Mouse (Mus musculus) myocyte (in vitro differentiated cells): ENCODE results near the gene Ezh1. TPM values are rescaled to one million over a fixed set of nuclear protein-coding genes. Genes with fewer than 3 reads are reported as not detected.

ENCODE experiments used
- H3K27me3 ChIP-seq: one replicate; pipeline ENCODE4 v1.6.1; 2011; ENCODE audit not compliant: control insufficient read depth, insufficient read depth, insufficient read length
- H3K36me3 ChIP-seq: one replicate; pipeline ENCODE4 v1.6.1; 2011; ENCODE audit not compliant: control insufficient read depth, insufficient read depth
- H3K4me2 ChIP-seq: one replicate; pipeline ENCODE4 v1.6.1; 2011; ENCODE audit warnings: low read depth, control low read depth
- H3K4me3 ChIP-seq: one replicate; pipeline ENCODE4 v1.5.1; 2011; ENCODE audit warnings: mild to moderate bottlenecking, control low read depth, moderate library complexity
- H3K79me2 ChIP-seq: one replicate; pipeline ENCODE4 v1.6.1; 2011; ENCODE audit not compliant: control insufficient read depth, insufficient read depth
- H3ac ChIP-seq: one replicate; pipeline ENCODE4 v1.6.1; 2011; ENCODE audit not compliant: control insufficient read depth, insufficient read length
- CEBPB ChIP-seq: IDR thresholded peaks from 2 replicates; pipeline ENCODE4 v1.6.1; 2011; ENCODE audit warnings: mild to moderate bottlenecking, moderate library complexity; ENCODE audit not compliant: poor library complexity, insufficient read depth, severe bottlenecking
- E2F4 ChIP-seq: IDR thresholded peaks from one replicate; pipeline ENCODE4 v1.6.1; 2011; ENCODE audit warnings: mild to moderate bottlenecking, control low read depth, moderate library complexity; ENCODE audit not compliant: insufficient read depth
- MAX ChIP-seq: IDR thresholded peaks from one replicate; pipeline ENCODE4 v1.6.1; 2011; ENCODE audit warnings: low read depth, mild to moderate bottlenecking, control low read depth
- MYOD1 ChIP-seq, 3 experiments: IDR thresholded peaks; one replicate each; pipeline ENCODE4 v1.6.1; 2011; ENCODE audit warnings: control low read depth in 2 of 3, low read depth in 2 of 3, mild to moderate bottlenecking in 2 of 3, moderate library complexity in 1 of 3; ENCODE audit not compliant: insufficient read length in 2 of 3, control insufficient read depth in 1 of 3
- MYOG ChIP-seq, 3 experiments: IDR thresholded peaks; one replicate each; pipeline ENCODE4 v1.6.1; 2011; ENCODE audit warnings: control low read depth in 2 of 3, low read depth in 2 of 3, mild to moderate bottlenecking in 2 of 3; ENCODE audit not compliant: insufficient read length in 2 of 3, control insufficient read depth in 1 of 3, insufficient read depth in 1 of 3
- POLR2A ChIP-seq: IDR thresholded peaks from one replicate; pipeline ENCODE4 v1.6.1; 2011; ENCODE audit warnings: low read depth, mild to moderate bottlenecking, control low read depth, moderate library complexity; ENCODE audit not compliant: insufficient read length
- POLR2AphosphoS2 ChIP-seq: IDR thresholded peaks from one replicate; pipeline ENCODE4 v1.6.1; 2011; ENCODE audit warnings: low read depth, control low read depth; ENCODE audit not compliant: insufficient read length
- REST ChIP-seq: IDR thresholded peaks from one replicate; pipeline ENCODE4 v1.6.1; 2011; ENCODE audit warnings: mild to moderate bottlenecking, control low read depth, moderate library complexity; ENCODE audit not compliant: insufficient read depth, insufficient read length
- SRF ChIP-seq: IDR thresholded peaks from one replicate; pipeline ENCODE4 v1.6.1; 2011; ENCODE audit warnings: low read depth; ENCODE audit not compliant: control insufficient read depth, insufficient read length
- TCF12 ChIP-seq: IDR thresholded peaks from one replicate; pipeline ENCODE4 v1.6.1; 2011; ENCODE audit warnings: mild to moderate bottlenecking, control low read depth; ENCODE audit not compliant: poor library complexity, insufficient read depth, severe bottlenecking
- TCF3 ChIP-seq: IDR thresholded peaks from one replicate; pipeline ENCODE4 v1.6.1; 2011; ENCODE audit warnings: low read depth, control low read depth; ENCODE audit not compliant: insufficient read length
- USF1 ChIP-seq: IDR thresholded peaks from one replicate; pipeline ENCODE4 v1.6.1; 2011; ENCODE audit warnings: low read depth, mild to moderate bottlenecking, control low read depth, moderate library complexity
- polyA plus RNA-seq: library from polyadenylated mRNA; unstranded; fragments of >200 nt; fragmentation: generic; extraction: Trizol; gene quantifications from one replicate; pipeline ENCODE4 v1.2.1, GENCODE M21; 2012; ENCODE audit warnings: missing spikeins

The Ezh1 gene
- polyA plus RNA-seq, 1 experiment: 13.7 TPM

GRCm38 (mm10) chr11:101146377-101146776, 79.9 kb downstream of the Ezh1 start:
- TF ChIP-seq MYOD1 (IDR thresholded peaks at IDR 0.05; ENCODE audit: control insufficient read depth in 1 of 3, insufficient read length in 2 of 3, low read depth in 2 of 3) (no peak), CEBPB (no peak), MAX (no peak), USF1 (no peak), SRF (no peak), POLR2AphosphoS2 (no peak), E2F4 (no peak), TCF12 (no peak), POLR2A (no peak)

DNA sequence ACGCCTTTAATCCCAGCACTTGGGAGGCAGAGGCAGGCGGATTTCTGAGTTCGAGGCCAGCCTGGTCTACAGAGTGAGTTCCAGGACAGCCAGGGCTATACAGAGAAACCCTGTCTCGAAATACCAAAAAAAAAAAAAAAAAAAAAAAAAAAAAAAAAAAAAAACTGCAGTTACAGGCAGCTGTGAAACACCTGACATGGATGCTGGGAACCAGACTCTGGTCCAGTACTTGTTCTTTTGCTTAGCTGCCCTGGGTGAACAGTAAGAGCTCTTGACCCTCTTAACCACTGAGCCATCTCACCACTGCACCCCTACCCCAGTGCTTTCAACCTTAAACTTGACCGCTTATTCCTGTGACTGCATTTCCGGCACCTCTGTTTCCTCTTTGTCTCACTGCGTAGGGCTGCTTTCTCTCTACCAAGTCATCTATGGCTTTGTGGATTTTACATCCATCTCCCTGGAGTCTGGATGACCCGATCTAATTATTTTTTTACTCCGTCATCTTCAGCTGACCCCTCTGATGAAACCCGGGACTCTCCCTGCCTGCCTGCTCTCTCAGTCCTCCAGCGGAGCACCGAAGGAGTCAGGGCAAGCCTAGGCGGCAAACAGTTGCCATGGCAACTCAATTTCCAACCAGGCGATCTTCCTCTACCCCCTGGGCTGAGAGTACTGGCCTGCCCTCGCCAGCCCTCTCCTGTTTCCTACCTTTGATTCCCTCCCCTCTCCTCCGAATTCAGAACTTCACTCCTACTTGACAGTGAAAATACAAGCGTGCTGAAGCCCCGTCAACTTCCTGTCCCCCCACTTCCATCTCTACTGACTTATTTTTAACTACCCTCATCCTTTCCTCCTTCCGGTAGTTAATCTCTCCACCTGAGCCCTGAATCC, 82.7 kb downstream of the Ezh1 start:
- Histone ChIP-seq H3K4me2 (peak overlapping the region; percentile 6), H3K4me3 (no peak overlapping the region), H3K27me3 (no peaks in the 10 kb centered on the region), H3K36me3 (no peaks in the 10 kb centered on the region), H3ac (no peak overlapping the region), H3K79me2 (no peaks in the 10 kb centered on the region)
- no peak for TF ChIP-seq SRF
- TF ChIP-seq MAX: no peak
- no peak for TF ChIP-seq POLR2A
- no peak for TF ChIP-seq CEBPB
- TF ChIP-seq REST: no peak
- no peak for TF ChIP-seq POLR2AphosphoS2
- no peak for TF ChIP-seq TCF3
- TF ChIP-seq TCF12: no peak
- TF ChIP-seq USF1: no peak
- no peak for TF ChIP-seq E2F4
- TF ChIP-seq MYOG (IDR thresholded peaks at IDR 0.05; ENCODE audit: control insufficient read depth in 1 of 3, insufficient read depth in 1 of 3, insufficient read length in 2 of 3, low read depth in 2 of 3): no peak

More at GRCm38 (mm10) chr11:101146377-101146776, 79.9 kb downstream of the Ezh1 start:
- Histone ChIP-seq H3K4me2 (no peak overlapping the region), H3K27me3 (no peaks in the 10 kb centered on the region), H3ac (no peak overlapping the region), H3K4me3 (no peak overlapping the region), H3K36me3 (no peaks in the 10 kb centered on the region), H3K79me2 (no peaks in the 10 kb centered on the region)

- no peak overlapping the region for H3K4me2 ChIP-seq
- TF ChIP-seq MYOD1 (IDR thresholded peaks at IDR 0.05; ENCODE audit: control insufficient read depth in 1 of 3, insufficient read length in 2 of 3, low read depth in 2 of 3) (no peak), POLR2AphosphoS2 (no peak), USF1 (no peak), TCF12 (no peak), E2F4 (no peak), SRF (no peak), CEBPB (no peak), MYOG (IDR thresholded peaks at IDR 0.05; ENCODE audit: control insufficient read depth in 1 of 3, insufficient read depth in 1 of 3, insufficient read length in 2 of 3, low read depth in 2 of 3) (no peak), MAX (no peak), TCF3 (no peak), POLR2A (no peak), REST (no peak)
- no peak overlapping the region for H3K4me3 ChIP-seq
- no peaks in the 10 kb centered on the region for H3K36me3 ChIP-seq
- H3ac ChIP-seq: no peak overlapping the region
- no peaks in the 10 kb centered on the region for H3K79me2 ChIP-seq
- no peaks in the 10 kb centered on the region for H3K27me3 ChIP-seq
Observed at GRCm38 (mm10) chr11:101142215-101142967, 83.9 kb downstream of the Ezh1 start.

Other genes with a start within 250 kb of the Ezh1 start
- gene Atp6v0a1, start 217.0 kb downstream of the Ezh1 start, polyA plus RNA-seq: 45.0 TPM
- gene Naglu, start 156.5 kb downstream of the Ezh1 start, polyA plus RNA-seq: 19.8 TPM
- gene Hsd17b1, start 148.1 kb downstream of the Ezh1 start, polyA plus RNA-seq: 0.49 TPM
- gene Coasy, start 143.9 kb downstream of the Ezh1 start, polyA plus RNA-seq: 39.7 TPM
- 29.3 TPM for gene Mlx, start 139.2 kb downstream of the Ezh1 start, polyA plus RNA-seq
- 7.1 TPM for gene Psmc3ip, start 131.0 kb downstream of the Ezh1 start, polyA plus RNA-seq
- gene Retreg3, start 106.6 kb downstream of the Ezh1 start, polyA plus RNA-seq: 41.2 TPM
- gene Tubg1, start 106.5 kb downstream of the Ezh1 start, polyA plus RNA-seq: 87.5 TPM
- 0.18 TPM for gene Tubg2, start 70.6 kb downstream of the Ezh1 start, polyA plus RNA-seq
- gene Cntnap1, start 55.9 kb downstream of the Ezh1 start, polyA plus RNA-seq: 1.3 TPM
- 53.6 TPM for gene Plekhh3, start 55.1 kb downstream of the Ezh1 start, polyA plus RNA-seq
- gene Ccr10, start 51.0 kb downstream of the Ezh1 start, polyA plus RNA-seq: 0.56 TPM
- 2.5 TPM for gene Ramp2, start 19.6 kb upstream of the Ezh1 start, polyA plus RNA-seq
- 141 TPM for gene Vps25, start 27.2 kb upstream of the Ezh1 start, polyA plus RNA-seq
- gene Wnk4, start 34.1 kb upstream of the Ezh1 start, polyA plus RNA-seq: 0.19 TPM
- 0.07 TPM for gene Cntd1, start 52.5 kb upstream of the Ezh1 start, polyA plus RNA-seq
- gene Coa3, start 52.7 kb upstream of the Ezh1 start, polyA plus RNA-seq: 155 TPM
- gene Becn1, start 75.8 kb upstream of the Ezh1 start, polyA plus RNA-seq: 134 TPM
- 89.0 TPM for gene Psme3, start 89.8 kb upstream of the Ezh1 start, polyA plus RNA-seq
- gene Aoc2, start 98.6 kb upstream of the Ezh1 start, polyA plus RNA-seq: 1.2 TPM
- gene Aoc3, start 104.1 kb upstream of the Ezh1 start, polyA plus RNA-seq: 0.02 TPM
- gene G6pc, start 141.1 kb upstream of the Ezh1 start, polyA plus RNA-seq: not detected
- gene Aarsd1, start 191.2 kb upstream of the Ezh1 start, polyA plus RNA-seq: 31.2 TPM
- 3.8 TPM for gene Gm27029, start 198.3 kb upstream of the Ezh1 start, polyA plus RNA-seq
- 13.6 TPM for gene Rundc1, start 198.6 kb upstream of the Ezh1 start, polyA plus RNA-seq
- gene Ptges3l, start 198.9 kb upstream of the Ezh1 start, polyA plus RNA-seq: 58.8 TPM
- gene Rpl27, start 215.8 kb upstream of the Ezh1 start, polyA plus RNA-seq: 2,022 TPM
- gene Ifi35, start 221.9 kb upstream of the Ezh1 start, polyA plus RNA-seq: 24.8 TPM
- 20.9 TPM for gene Rnd2, start 238.5 kb upstream of the Ezh1 start, polyA plus RNA-seq
- gene Vat1, start 239.8 kb upstream of the Ezh1 start, polyA plus RNA-seq: 283 TPM